Mouse (Mus musculus) ES-Bruce4 (cell line): ENCODE data around the gene Olfr1380. TPM values are rescaled to one million over a fixed set of nuclear protein-coding genes. Genes with fewer than 3 reads are reported as not detected.

ENCODE experiments used
- H3K27ac ChIP-seq: 2 replicates; pipeline ENCODE4 v1.5.1; 2012; ENCODE audit warnings: low read length, inconsistent platforms; ENCODE audit not compliant: insufficient read depth
- H3K27me3 ChIP-seq: 2 replicates; pipeline ENCODE4 v1.6.1; 2012; ENCODE audit warnings: mild to moderate bottlenecking, low read length, inconsistent platforms; ENCODE audit not compliant: control insufficient read depth, poor library complexity, insufficient read depth, severe bottlenecking
- H3K36me3 ChIP-seq: 2 replicates; pipeline ENCODE4 v1.6.1; 2012; ENCODE audit warnings: inconsistent platforms, mild to moderate bottlenecking, low read length, moderate library complexity; ENCODE audit not compliant: control insufficient read depth, poor library complexity, insufficient read depth, severe bottlenecking
- H3K4me1 ChIP-seq: one replicate; pipeline ENCODE4 v1.8.1; 2011; ENCODE audit warnings: low read length; ENCODE audit not compliant: control insufficient read depth, insufficient read depth
- H3K4me3 ChIP-seq: 2 replicates; pipeline ENCODE4 v1.5.1; 2011; ENCODE audit warnings: low read depth, mild to moderate bottlenecking, low read length
- H3K9ac ChIP-seq: 2 replicates; pipeline ENCODE4 v1.6.1; 2012; ENCODE audit warnings: low read depth, mild to moderate bottlenecking, inconsistent platforms; ENCODE audit not compliant: poor library complexity, severe bottlenecking
- H3K9me3 ChIP-seq: replicated peaks from 2 replicates; pipeline ENCODE4 v1.6.1; 2012; ENCODE audit warnings: mild to moderate bottlenecking, low read length, inconsistent platforms; ENCODE audit not compliant: control insufficient read depth, poor library complexity, insufficient read depth, severe bottlenecking
- CTCF ChIP-seq: IDR thresholded peaks from one replicate; pipeline ENCODE4 v1.8.1; 2011; ENCODE audit warnings: low read depth, low read length
- EP300 ChIP-seq: IDR thresholded peaks from 2 replicates; pipeline ENCODE4 v1.6.1; 2011; ENCODE audit warnings: low read depth, low read length; ENCODE audit not compliant: insufficient read depth
- POLR2A ChIP-seq: IDR thresholded peaks from one replicate; pipeline ENCODE4 v1.8.1; 2011; ENCODE audit warnings: low read length; ENCODE audit not compliant: insufficient read depth
- polyA plus RNA-seq: library from polyadenylated mRNA; stranded (reverse); fragments of >200 nt; gene quantifications from 2 replicates; pipeline ENCODE4 v1.2.4, GENCODE M21; 2011; ENCODE audit warnings: low read depth; ENCODE audit not compliant: missing spikeins, insufficient read depth, insufficient read length

Olfr1380 gene
- polyA plus RNA-seq, 1 experiment: not detected

DNA sequence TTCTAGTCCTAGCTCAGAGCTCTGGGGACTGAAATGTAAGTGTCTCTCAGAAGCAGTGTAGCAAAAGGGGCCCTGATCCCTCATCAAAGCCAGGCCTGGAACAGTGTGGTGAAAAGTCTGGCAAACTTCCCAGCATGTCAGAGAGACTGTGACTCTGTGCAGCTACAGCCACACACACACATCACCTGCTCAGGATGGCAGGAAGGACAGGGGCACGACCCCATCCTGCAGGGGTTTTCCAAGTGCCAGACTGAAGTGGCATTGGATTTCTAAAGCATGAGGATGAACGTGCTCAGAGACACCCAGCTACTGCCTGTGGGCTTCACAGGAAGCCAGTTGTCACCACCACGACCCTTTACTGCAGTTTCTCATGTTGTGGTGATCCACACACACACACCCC, 55.5 kb downstream of the Olfr1380 start:
- Histone ChIP-seq H3K4me3 (no peak overlapping the region), H3K27me3 (peaks cover 3% of the 10 kb centered on the region), H3K27ac (no peak overlapping the region), H3K36me3 (no peaks in the 10 kb centered on the region), H3K4me1 (no peaks in the 10 kb centered on the region), H3K9me3 (no peaks in the 10 kb centered on the region), H3K9ac (no peak overlapping the region)
- TF ChIP-seq CTCF (no peak), POLR2A (no peak), EP300 (no peak)

DNA sequence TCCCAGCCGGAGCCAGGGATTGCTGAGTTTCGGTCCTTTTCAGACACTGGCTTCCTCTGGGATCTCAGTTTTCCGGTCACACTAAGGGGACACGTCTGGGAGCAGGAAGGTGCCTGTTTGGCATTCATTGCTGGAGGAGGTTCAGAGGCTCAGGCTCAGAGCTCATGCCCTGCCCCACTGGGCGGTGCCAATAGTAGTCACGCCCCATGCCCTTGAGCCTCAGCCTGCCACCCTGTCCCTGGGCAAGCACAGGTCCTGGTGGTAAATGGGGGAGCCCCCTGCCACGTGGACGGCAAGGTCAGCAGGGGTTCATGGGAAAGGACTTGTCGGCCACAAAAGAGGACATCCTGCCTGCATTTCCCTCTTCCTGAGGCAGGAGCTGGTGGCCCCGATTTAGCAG, 56.7 kb downstream of the Olfr1380 start:
- no peaks in the 10 kb centered on the region for H3K9me3 ChIP-seq
- peaks cover 3% of the 10 kb centered on the region; the same call in 1 of the 2 replicates for H3K27me3 ChIP-seq
- no peaks in the 10 kb centered on the region for H3K4me1 ChIP-seq
- no peaks in the 10 kb centered on the region for H3K36me3 ChIP-seq
- H3K4me3 ChIP-seq: no peak overlapping the region
- no peak overlapping the region for H3K27ac ChIP-seq
- no peak for TF ChIP-seq EP300
- no peak for TF ChIP-seq CTCF
- TF ChIP-seq POLR2A: no peak
- no peak overlapping the region for H3K9ac ChIP-seq

Other genes starting within 250 kb of the Olfr1380 start
- gene Olfr1391, start 234.1 kb upstream of the Olfr1380 start, polyA plus RNA-seq: not detected in 2 replicates
- gene Olfr1390, start 221.7 kb upstream of the Olfr1380 start, polyA plus RNA-seq: not detected in 2 replicates
- not detected in 2 replicates for gene Olfr1389, start 133.8 kb upstream of the Olfr1380 start, polyA plus RNA-seq
- 2.6 and 4.3 TPM in 2 replicates for gene Olfr1388, start 120.3 kb upstream of the Olfr1380 start, polyA plus RNA-seq
- not detected in 2 replicates for gene Olfr1387, start 101.5 kb upstream of the Olfr1380 start, polyA plus RNA-seq
- gene Olfr1386, start 91.8 kb upstream of the Olfr1380 start, polyA plus RNA-seq: not detected in 2 replicates
- not detected in 2 replicates for gene Olfr1385, start 67.8 kb upstream of the Olfr1380 start, polyA plus RNA-seq
- gene Olfr1384, start 50.2 kb upstream of the Olfr1380 start, polyA plus RNA-seq: 0.21 TPM in 1 of 2 replicates, not detected in the other
- gene Olfr1383, start 37.2 kb upstream of the Olfr1380 start, polyA plus RNA-seq: 0.26 and 0.34 TPM in 2 replicates
- gene Olfr1382, start 28.6 kb upstream of the Olfr1380 start, polyA plus RNA-seq: not detected in 2 replicates
- not detected in 2 replicates for gene Olfr1381, start 13.4 kb upstream of the Olfr1380 start, polyA plus RNA-seq
- 2.8 and 3.0 TPM in 2 replicates for gene Flt4, start 52.4 kb downstream of the Olfr1380 start, polyA plus RNA-seq
- gene Scgb3a1, start 106.7 kb downstream of the Olfr1380 start, polyA plus RNA-seq: not detected in 2 replicates
- 60.3 and 64.3 TPM in 2 replicates for gene Cnot6, start 155.8 kb downstream of the Olfr1380 start, polyA plus RNA-seq
- 49.1 and 52.3 TPM in 2 replicates for gene Gfpt2, start 237.3 kb downstream of the Olfr1380 start, polyA plus RNA-seq